Mouse (Mus musculus) R1 (cell line): Measurements from ENCODE around the gene Pex13.
"Not testable (repeated sequence)": the region's sequence is repeated elsewhere in the genome, so short reads cannot be mapped to it uniquely, and the experiment has no call there.

Experiments
- DNase-seq: peaks from one replicate; pipeline ENCODE4 v3.0.0-alpha.2; 2018; ENCODE audit warnings: low read depth, low spot score

Gene Pex13

DNA sequence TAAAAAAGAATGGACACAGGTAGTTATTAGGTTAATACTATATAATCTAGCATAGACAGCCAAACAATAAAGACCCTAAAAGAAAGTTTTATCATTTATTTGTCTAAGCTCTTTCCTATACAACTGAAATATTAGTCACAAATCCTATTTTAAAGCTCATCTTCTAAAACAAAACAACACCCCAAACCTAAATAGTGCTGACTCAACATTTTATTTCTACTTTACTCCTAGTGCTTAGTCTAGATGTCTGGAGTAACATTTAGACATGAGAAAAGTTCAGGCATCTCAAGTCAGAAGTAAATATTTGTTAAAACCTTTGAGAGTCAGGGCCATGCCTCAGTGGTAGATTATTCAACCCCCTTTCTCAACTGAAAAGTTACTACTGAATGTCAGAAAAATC lies 18.3 kb downstream of the Pex13 start:
- DNase-seq, result no peak

GRCm38 (mm10) chr11:23634573-23634972 lies 31.2 kb downstream of the Pex13 start:
- no peak for DNase-seq

DNA sequence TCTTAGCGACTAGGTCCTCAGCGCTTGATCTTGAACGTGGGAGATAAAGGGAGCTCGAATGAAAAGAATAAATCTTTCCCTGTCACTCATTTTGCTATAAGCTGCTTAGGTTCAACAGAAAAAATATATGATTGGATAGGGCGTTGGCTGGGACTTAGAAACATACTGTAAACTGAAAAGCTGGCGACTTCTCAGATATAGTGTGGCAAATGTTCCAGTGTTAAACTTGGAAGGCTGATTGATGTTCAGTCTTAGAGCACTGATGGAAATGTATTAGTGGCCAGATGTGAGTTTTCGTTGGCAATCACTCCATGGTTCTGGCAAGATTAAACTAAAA lies 31.9 kb downstream of the Pex13 start:
- DNase-seq, result no peak

DNA sequence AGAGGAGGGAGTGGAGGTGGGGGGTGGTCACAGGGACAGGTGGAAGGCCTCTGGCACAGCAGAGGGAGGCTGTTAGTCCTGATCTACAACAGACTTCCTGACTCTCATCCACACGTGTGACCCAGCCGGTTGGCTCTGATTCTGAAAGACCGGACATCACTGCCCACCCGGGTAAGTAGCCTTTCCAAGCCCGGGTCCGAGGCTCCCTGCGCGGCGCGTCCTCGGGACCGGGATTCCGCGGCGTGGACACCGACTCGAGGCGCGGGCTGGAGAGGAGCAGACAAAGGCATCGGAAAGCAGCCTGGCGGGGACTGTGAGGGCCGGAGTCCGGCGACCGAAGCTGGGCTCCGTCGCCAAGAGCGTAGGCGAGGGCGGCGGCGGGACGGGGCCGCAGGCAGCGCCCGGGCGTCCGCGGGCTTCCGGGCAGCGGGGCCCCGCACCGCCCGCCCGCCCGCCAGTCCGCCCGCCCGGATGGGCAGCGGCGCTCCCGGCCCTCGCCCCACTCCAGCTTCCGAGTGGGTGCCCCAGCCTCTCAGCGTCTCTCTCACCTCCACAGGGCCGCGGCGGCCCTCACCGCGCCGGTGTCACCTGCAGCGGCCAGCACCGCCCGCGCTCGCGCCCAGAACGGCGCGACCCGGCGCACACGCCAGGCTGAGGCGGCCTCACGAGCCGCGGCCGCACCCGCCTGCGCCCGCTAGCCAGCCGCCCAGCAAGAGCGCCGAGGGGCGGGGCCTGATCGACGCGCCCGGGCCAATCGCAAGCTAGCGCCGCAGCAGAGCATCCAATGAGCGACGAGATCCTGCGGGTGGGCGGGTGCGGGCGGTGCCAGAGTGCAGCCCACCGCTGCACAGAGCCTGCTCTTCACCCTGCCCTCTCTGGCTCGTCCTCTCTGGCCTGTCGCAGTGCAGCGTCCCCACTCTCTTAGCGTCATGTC lies 32.5 kb downstream of the Pex13 start, which contains the start of gene 0610010F05Rik:
0610010F05Rik (minus strand) TSS at position 695 of the 934 bp plus-strand sequence.
- DNase-seq, result peak; percentile 93

- peak; percentile 16 for DNase-seq
These were observed 35.1 kb downstream of the Pex13 start for GRCm38 (mm10) chr11:23630664-23631063.

DNA sequence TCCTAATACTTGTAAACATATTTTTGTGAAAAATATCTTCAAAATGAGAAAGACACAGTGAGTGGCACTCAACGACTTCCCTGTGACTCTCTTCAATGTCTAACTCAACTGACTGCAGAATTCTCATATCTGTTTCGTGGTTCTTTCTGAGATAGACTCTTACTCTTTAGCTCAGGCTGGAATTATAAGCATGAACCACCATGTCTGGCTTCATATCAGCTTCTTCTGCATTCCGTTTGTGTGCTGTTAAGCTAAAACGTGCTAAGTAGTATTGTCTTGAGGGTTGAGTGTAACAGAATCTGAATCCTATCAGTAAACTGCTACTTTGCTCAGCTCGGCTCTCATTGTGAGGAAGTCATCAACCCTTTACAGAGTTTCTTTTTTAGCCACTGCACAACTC lies 46.8 kb downstream of the Pex13 start:
- DNase-seq, result no peak

DNA sequence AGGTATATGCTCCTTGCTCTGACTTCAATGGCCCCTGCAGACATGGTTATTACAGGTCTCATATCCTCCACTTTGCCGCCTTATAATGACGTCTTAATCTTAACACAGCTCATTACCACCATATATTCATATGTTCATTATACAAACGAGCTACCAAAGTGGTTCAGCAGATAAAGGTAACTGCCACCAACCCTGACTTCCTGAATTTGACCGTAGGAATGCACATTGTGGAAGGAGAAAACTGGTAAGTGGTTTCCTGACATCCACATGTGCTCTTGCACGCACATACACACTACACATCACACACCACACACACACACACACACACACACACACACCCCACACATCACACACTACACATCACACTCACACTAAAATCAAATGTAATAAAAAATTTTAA lies 51.2 kb downstream of the Pex13 start:
- DNase-seq, result no peak

- not testable (repeated sequence) for DNase-seq
These were observed 58.5 kb downstream of the Pex13 start for GRCm38 (mm10) chr11:23607291-23607690.
